Mouse (Mus musculus) spleen, adult 2 months (tissue): ENCODE measurements around the gene Zfp408.

Experiments used
- CTCF ChIP-seq: fragments of 200-500 bp; IDR thresholded peaks from 2 replicates; pipeline ENCODE4 v1.5.1; 2011; ENCODE audit warnings: mild to moderate bottlenecking, inconsistent platforms; ENCODE audit not compliant: insufficient read depth, insufficient read length, insufficient replicate concordance; ENCODE audit errors: extremely low read depth
- POLR2A ChIP-seq: fragments of 200-500 bp; IDR thresholded peaks from 2 replicates; pipeline ENCODE4 v1.6.1; 2011; ENCODE audit warnings: low read depth, low read length, inconsistent platforms

DNA sequence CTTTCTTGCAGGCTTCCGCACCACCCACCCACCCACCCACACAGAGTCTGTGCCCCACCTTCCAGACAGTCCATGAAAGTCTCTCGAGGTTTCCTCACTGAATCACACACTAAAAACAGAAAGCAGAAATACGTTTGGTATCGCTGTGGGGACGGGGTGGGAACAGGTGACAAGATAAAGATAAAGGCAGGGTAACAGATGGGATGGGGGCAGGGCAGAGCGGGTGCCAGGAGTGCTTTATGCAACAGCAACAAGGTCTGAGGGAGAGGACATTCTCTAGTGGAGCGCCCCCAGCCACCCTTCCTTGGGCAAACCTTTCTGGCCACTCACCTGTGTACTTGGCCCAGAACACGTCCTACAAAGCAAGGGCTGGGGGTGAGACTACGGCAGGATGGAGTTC lies 14.8 kb downstream of the Zfp408 start:
- TF ChIP-seq CTCF (no peak), POLR2A (no peak)
